Mouse (Mus musculus) hindbrain, postnatal 0 days (tissue): Measurements from ENCODE around the gene Clmn. TPM values are rescaled to one million over a fixed set of nuclear protein-coding genes. Genes with fewer than 3 reads are reported as not detected.
A peak's percentile ranks its signal among the peaks of the same experiment; 100 is the strongest.

Experiments used
- ATAC-seq: fragments of 200-750 bp; cut with Nextera tagmentation; 2 replicates; pipeline ENCODE4 v1.8.0; 2017; ENCODE audit warnings: mild to moderate bottlenecking, moderate TSS enrichment, moderate library complexity
- DNase-seq: peaks from one replicate; pipeline ENCODE4 v3.0.0-alpha.2; 2015; ENCODE audit warnings: low spot score
- H3K27ac ChIP-seq: fragments of 300-500 bp; sonication (generic); 2 replicates; pipeline ENCODE4 v1.5.1; 2014; ENCODE audit warnings: mild to moderate bottlenecking
- H3K27me3 ChIP-seq: fragments of 300-500 bp; sonication (generic); 2 replicates; pipeline ENCODE4 v1.6.1; 2014; ENCODE audit warnings: low read length, mixed read lengths; ENCODE audit not compliant: insufficient read depth
- H3K36me3 ChIP-seq: fragments of 300-500 bp; sonication (generic); 2 replicates; pipeline ENCODE4 v1.6.1; 2014; ENCODE audit warnings: low read length, mixed read lengths; ENCODE audit not compliant: insufficient read depth
- H3K4me1 ChIP-seq: fragments of 300-500 bp; sonication (generic); 2 replicates; pipeline ENCODE4 v1.6.1; 2014; ENCODE audit warnings: antibody characterized with exemption, low read length, mixed read lengths; ENCODE audit not compliant: insufficient read depth
- H3K4me2 ChIP-seq: fragments of 300-500 bp; sonication (generic); 2 replicates; pipeline ENCODE4 v1.6.1; 2014; ENCODE audit warnings: low read depth, mild to moderate bottlenecking, low read length, moderate library complexity, mixed read lengths
- H3K4me3 ChIP-seq: fragments of 300-500 bp; sonication (generic); 2 replicates; pipeline ENCODE4 v1.5.1; 2014; ENCODE audit warnings: low read length
- H3K9ac ChIP-seq: fragments of 300-500 bp; sonication (generic); replicated peaks from 2 replicates; pipeline ENCODE4 v1.6.1; 2014; ENCODE audit warnings: mild to moderate bottlenecking, low read length, moderate library complexity, mixed read lengths
- H3K9me3 ChIP-seq: fragments of 300-500 bp; sonication (generic); 2 replicates; pipeline ENCODE4 v1.6.1; 2016; ENCODE audit warnings: low read length, mixed read lengths
- CTCF ChIP-seq: IDR thresholded peaks from 2 replicates; pipeline ENCODE4 v1.5.1; 2016; ENCODE audit warnings: antibody characterized with exemption, control low read depth, low read depth
- WGBS: fragments of 180-500 bp; shearing (Covaris S2); extraction: QIAGEN DNeasy Blood & Tissue Kit; methylation state at CpG from one replicate; pipeline ENCODE4 v1.1.7; 2014; 5-methylcytosine and 5-hydroxymethylcytosine counted together
- polyA plus RNA-seq: library from polyadenylated mRNA; unstranded; fragments of >200 nt; fragmentation: Nextera tagmentation; extraction: Ambion mirVana; gene quantifications from 2 replicates; pipeline ENCODE4 v1.2.1, GENCODE M21; 2015
- total RNA-seq: library from RNA; depleted of rRNA; stranded (reverse); fragments of >200 nt; gene quantifications from 2 replicates; pipeline ENCODE4 v1.2.3, GENCODE M21; 2014

Gene Clmn
- total and polyA plus RNA-seq, 2 experiments from 2014 or later = 1.7 to 2.6 TPM

- no peak for DNase-seq
- H3K4me3 ChIP-seq = no peak overlapping the region
- H3K36me3 ChIP-seq = no peaks in the 10 kb centered on the region
- TF ChIP-seq CTCF = no peak
- H3K27ac ChIP-seq = no peak overlapping the region
- ATAC-seq = no peak
- no peak overlapping the region for H3K9ac ChIP-seq
- peak overlapping the region; percentile 30; the same call in 1 of the 2 replicates for H3K4me2 ChIP-seq
- 8% methylated on average over 11 of the region's 11 CpGs for WGBS
- H3K27me3 ChIP-seq = no peaks in the 10 kb centered on the region
- H3K4me1 ChIP-seq = peaks cover 7% of the 10 kb centered on the region; the same call in 1 of the 2 replicates
- no peaks in the 10 kb centered on the region for H3K9me3 ChIP-seq
Measured at GRCm38 (mm10) chr12:104845707-104846106, 19.2 kb downstream of the Clmn start.

GRCm38 (mm10) chr12:104844989-104845388 is 19.9 kb downstream of the Clmn start:
- H3K9me3 ChIP-seq = no peaks in the 10 kb centered on the region
- WGBS = 59% methylated on average over 4 of the region's 4 CpGs
- H3K27ac ChIP-seq = no peak overlapping the region
- H3K4me2 ChIP-seq = no peak overlapping the region
- H3K4me1 ChIP-seq = peaks cover 7% of the 10 kb centered on the region; the same call in 1 of the 2 replicates
- no peaks in the 10 kb centered on the region for H3K36me3 ChIP-seq
- no peak overlapping the region for H3K9ac ChIP-seq
- TF ChIP-seq CTCF = no peak
- no peak overlapping the region for H3K4me3 ChIP-seq
- no peak for DNase-seq
- no peak for ATAC-seq
- no peaks in the 10 kb centered on the region for H3K27me3 ChIP-seq

DNA sequence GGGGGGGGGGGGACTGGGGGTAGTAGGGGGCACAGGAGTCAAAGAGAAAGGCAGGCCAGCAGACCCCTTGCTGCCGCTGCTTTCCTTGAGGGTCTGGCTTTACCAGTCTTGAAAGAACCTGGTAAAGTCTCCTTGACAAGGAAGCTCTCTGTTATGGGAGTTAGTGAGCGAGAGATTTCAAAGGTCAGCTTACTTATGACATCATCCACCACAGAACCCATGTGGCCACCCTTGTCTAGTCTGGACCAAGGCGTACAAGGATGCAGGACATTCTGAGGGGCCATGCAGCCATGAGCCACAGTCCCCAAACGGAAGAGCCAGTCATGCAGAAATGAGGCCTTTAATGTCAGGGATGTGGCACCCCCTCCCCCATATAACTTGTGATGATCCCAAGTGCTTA is 20.6 kb downstream of the Clmn start:
- Histone ChIP-seq H3K4me2 (no peak overlapping the region), H3K9ac (no peak overlapping the region), H3K36me3 (no peaks in the 10 kb centered on the region), H3K4me1 (peaks cover 7% of the 10 kb centered on the region; the same call in 1 of the 2 replicates), H3K27ac (no peak overlapping the region), H3K27me3 (no peaks in the 10 kb centered on the region), H3K4me3 (no peak overlapping the region), H3K9me3 (no peaks in the 10 kb centered on the region)
- WGBS = 85% methylated on average over 4 of the region's 4 CpGs
- TF ChIP-seq CTCF = no peak
- ATAC-seq (no peak), DNase-seq (no peak)

GRCm38 (mm10) chr12:104841256-104841655 is 23.6 kb downstream of the Clmn start:
- Histone ChIP-seq H3K27me3 (no peaks in the 10 kb centered on the region), H3K4me3 (no peak overlapping the region), H3K4me1 (peaks cover 7% of the 10 kb centered on the region; the same call in 1 of the 2 replicates), H3K27ac (no peak overlapping the region), H3K9me3 (no peaks in the 10 kb centered on the region), H3K36me3 (no peaks in the 10 kb centered on the region), H3K4me2 (no peak overlapping the region), H3K9ac (no peak overlapping the region)
- WGBS = 61% methylated on average over 3 of the region's 3 CpGs
- no peak for ATAC-seq
- DNase-seq = no peak
- TF ChIP-seq CTCF = no peak

DNA sequence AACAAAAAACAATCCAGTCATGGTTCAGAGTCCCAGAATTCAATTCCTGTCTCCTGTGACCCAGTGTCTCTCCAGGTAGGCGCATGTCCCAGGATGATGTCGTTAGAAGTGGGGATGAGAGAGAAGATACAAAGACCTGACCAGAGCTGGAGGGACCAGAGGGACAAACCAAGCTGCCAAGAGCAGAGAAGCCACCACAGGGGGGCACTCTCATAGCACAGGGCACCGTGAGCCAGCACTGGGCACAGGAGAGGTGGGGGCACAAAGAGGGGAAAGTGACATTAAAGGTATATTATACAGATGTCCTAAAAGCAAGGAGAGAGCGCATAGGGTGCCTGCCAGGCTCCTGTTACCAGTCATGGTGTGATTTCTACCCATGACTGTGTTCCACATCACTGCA is 25.9 kb downstream of the Clmn start:
- no peaks in the 10 kb centered on the region for H3K9me3 ChIP-seq
- DNase-seq (peak; percentile 54), ATAC-seq (no peak)
- H3K4me1 ChIP-seq = peaks cover 12% of the 10 kb centered on the region
- H3K27me3 ChIP-seq = no peaks in the 10 kb centered on the region
- WGBS = 53% methylated on average over 4 of the region's 4 CpGs
- peak; percentile 55 for TF ChIP-seq CTCF
- H3K36me3 ChIP-seq = no peaks in the 10 kb centered on the region
- H3K9ac ChIP-seq = no peak overlapping the region
- no peak overlapping the region for H3K4me3 ChIP-seq
- no peak overlapping the region for H3K4me2 ChIP-seq
- no peak overlapping the region for H3K27ac ChIP-seq

GRCm38 (mm10) chr12:104838462-104838861 is 26.4 kb downstream of the Clmn start:
- H3K4me1 ChIP-seq = peaks cover 12% of the 10 kb centered on the region
- H3K27ac ChIP-seq = 0 out of 2 replicates have a peak overlapping the region, but pooled peaks have one; percentile 32
- no peaks in the 10 kb centered on the region for H3K27me3 ChIP-seq
- TF ChIP-seq CTCF = no peak
- H3K4me2 ChIP-seq = no peak overlapping the region
- no peak overlapping the region for H3K9ac ChIP-seq
- DNase-seq (no peak), ATAC-seq (no peak)
- no peaks in the 10 kb centered on the region for H3K9me3 ChIP-seq
- H3K36me3 ChIP-seq = no peaks in the 10 kb centered on the region
- H3K4me3 ChIP-seq = no peak overlapping the region

DNA sequence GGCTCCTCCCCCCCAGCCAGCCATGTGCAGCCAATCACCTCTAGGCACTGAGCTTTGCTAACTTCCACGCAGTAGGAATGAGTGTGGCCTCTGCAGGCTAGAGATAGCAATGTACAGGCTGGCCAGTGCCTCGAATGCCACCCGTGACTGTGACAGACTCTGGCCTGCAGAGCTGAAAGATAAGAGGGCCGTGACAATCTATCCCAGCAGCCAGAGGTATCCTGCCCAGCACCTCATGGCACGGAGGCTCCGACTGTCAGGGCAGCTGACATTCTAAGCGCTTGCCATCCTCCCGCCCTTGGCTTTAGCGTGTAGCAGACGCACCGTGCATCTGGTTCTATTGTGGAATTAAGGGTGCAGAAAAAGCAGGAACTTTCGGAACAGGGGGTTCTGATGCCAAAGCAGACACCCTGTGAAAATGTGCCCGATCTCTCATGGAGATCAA is 26.9 kb downstream of the Clmn start:
- Histone ChIP-seq H3K4me2 (no peak overlapping the region), H3K27me3 (no peaks in the 10 kb centered on the region), H3K9me3 (no peaks in the 10 kb centered on the region), H3K4me3 (no peak overlapping the region), H3K9ac (no peak overlapping the region), H3K4me1 (peaks cover 12% of the 10 kb centered on the region), H3K27ac (peak overlapping the region; percentile 32; the same call in 1 of the 2 replicates), H3K36me3 (no peaks in the 10 kb centered on the region)
- WGBS = 51% methylated on average over 13 of the region's 13 CpGs
- DNase-seq (no peak), ATAC-seq (0 out of 2 replicates have a peak, but pooled peaks have one; percentile 37)
- TF ChIP-seq CTCF = no peak
